Mouse (Mus musculus): ENCODE data around the gene Synpo2.

DNA sequence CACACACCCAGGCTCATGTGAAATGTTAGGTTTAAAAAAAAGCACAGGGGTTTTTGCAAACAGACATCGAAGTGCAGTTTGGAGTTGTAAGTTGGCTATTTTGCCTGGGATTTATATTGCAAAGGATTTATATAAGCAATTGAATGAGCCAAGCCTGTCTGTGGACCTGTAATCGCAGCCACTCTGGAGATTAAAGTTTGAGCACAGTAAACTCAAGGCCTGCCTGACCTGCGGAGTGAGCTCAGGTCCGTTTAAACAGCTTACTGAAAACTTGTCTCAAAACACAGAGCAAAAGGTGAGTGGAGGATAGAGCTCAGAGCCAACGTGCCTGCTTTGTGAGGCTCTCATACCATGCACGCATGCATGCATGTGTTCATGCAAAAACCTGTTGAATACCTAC, 30.9 kb downstream of the Synpo2 start:
- TF ChIP-seq CTCF (IDR thresholded peaks at IDR 0.05; ENCODE audit: low read depth, low read length) = no peak
- no peak for TF ChIP-seq GATA1 (IDR thresholded peaks at IDR 0.05; ENCODE audit: borderline replicate concordance, low read length)
- TF ChIP-seq TAL1 (conservative IDR thresholded peaks at IDR 0.05; ENCODE audit: low read depth, low read length) = no peak

Measured in G1E (cell line).